Mouse (Mus musculus): Measurements from ENCODE around the gene Ppm1a.

DNA sequence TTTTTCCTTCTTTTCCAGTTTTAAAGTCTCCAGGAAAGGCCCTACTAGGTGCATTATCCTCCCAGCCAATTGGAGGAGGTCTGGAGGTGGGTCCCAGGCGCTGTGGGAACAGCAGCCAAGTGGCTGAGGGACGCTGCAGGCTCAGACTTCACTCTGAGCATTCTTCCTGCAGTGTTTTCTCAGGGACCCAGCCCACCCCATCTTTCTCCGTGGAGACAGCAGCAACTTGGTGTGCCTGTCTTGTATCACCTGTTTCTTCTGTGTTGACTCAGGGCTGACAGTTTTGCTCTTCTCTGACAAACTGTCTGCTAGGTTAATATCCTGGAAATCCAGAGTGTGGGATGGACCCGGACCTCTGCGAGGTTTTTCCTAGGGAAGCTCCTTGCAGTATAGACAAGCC lies 68.4 kb downstream of the Ppm1a start:
- no peak for TF ChIP-seq CTCF (IDR thresholded peaks at IDR 0.05; ENCODE audit: low read depth)
- no peak for TF ChIP-seq EP300 (optimal IDR thresholded peaks at IDR 0.05)

Measured in stomach, postnatal 0 days (tissue).